Mouse (Mus musculus) limb, embryonic 13.5 days (tissue): Measurements from ENCODE around the gene Sos2. TPM values are rescaled to one million over a fixed set of nuclear protein-coding genes. Genes with fewer than 3 reads are reported as not detected.

Experiments
- ATAC-seq: fragments of 200-750 bp; cut with Nextera tagmentation; 2 replicates; pipeline ENCODE4 v1.8.0; 2017; ENCODE audit warnings: low read depth, moderate number of reproducible peaks, moderate TSS enrichment; ENCODE audit not compliant: low FRiP score
- H3K27ac ChIP-seq: fragments of 300-500 bp; sonication (generic); 2 replicates; pipeline ENCODE4 v1.5.1; 2015; ENCODE audit warnings: inconsistent platforms, mild to moderate bottlenecking, moderate library complexity
- H3K27me3 ChIP-seq: fragments of 300-500 bp; sonication (generic); 2 replicates; pipeline ENCODE4 v1.6.1; 2015; ENCODE audit warnings: mild to moderate bottlenecking, inconsistent platforms
- H3K36me3 ChIP-seq: fragments of 300-500 bp; sonication (generic); 2 replicates; pipeline ENCODE4 v1.6.1; 2015; ENCODE audit warnings: inconsistent platforms, mild to moderate bottlenecking, moderate library complexity
- H3K4me1 ChIP-seq: fragments of 300-500 bp; sonication (generic); 2 replicates; pipeline ENCODE4 v1.6.1; 2015; ENCODE audit warnings: inconsistent platforms
- H3K4me2 ChIP-seq: fragments of 300-500 bp; sonication (generic); replicated peaks from 2 replicates; pipeline ENCODE4 v1.6.1; 2015; ENCODE audit warnings: inconsistent platforms, mild to moderate bottlenecking, moderate library complexity
- H3K4me3 ChIP-seq: fragments of 300-500 bp; sonication (generic); 2 replicates; pipeline ENCODE4 v1.5.1; 2015; ENCODE audit warnings: moderate library complexity, mild to moderate bottlenecking, inconsistent platforms
- H3K9ac ChIP-seq: fragments of 300-500 bp; sonication (generic); 2 replicates; pipeline ENCODE4 v1.6.1; 2015; ENCODE audit warnings: mild to moderate bottlenecking, inconsistent platforms
- H3K9me3 ChIP-seq: fragments of 300-500 bp; sonication (generic); 2 replicates; pipeline ENCODE4 v1.6.1; 2016; ENCODE audit warnings: inconsistent platforms
- WGBS: fragments of 180-500 bp; shearing (Covaris S2); methylation state at CpG from one replicate; pipeline ENCODE4 v1.1.7; 2015; 5-methylcytosine and 5-hydroxymethylcytosine counted together
- microRNA-seq: library from miRNA; unstranded; fragments of <30 nt; microRNA quantifications from one replicate; pipeline ENCODE4, GENCODE M21; 2016
- polyA plus RNA-seq: library from polyadenylated mRNA; unstranded; fragments of >200 nt; fragmentation: Nextera tagmentation; extraction: Ambion mirVana; gene quantifications from 2 replicates; pipeline ENCODE4 v1.2.1, GENCODE M21; 2015

Sos2 gene
- polyA plus RNA-seq, 1 experiment from 2014 or later: 11.3 TPM

GRCm38 (mm10) chr12:69544994-69545393 lies 136.7 kb downstream of the Sos2 start:
- H3K4me2 ChIP-seq: no peak overlapping the region
- 88% methylated on average over 6 of the region's 6 CpGs for WGBS
- no peaks in the 10 kb centered on the region for H3K36me3 ChIP-seq
- no peak overlapping the region for H3K27ac ChIP-seq
- H3K27me3 ChIP-seq: no peaks in the 10 kb centered on the region
- peaks cover 9% of the 10 kb centered on the region; the same call in 1 of the 2 replicates for H3K4me1 ChIP-seq
- no peak overlapping the region for H3K4me3 ChIP-seq
- no peak overlapping the region for H3K9ac ChIP-seq
- H3K9me3 ChIP-seq: no peaks in the 10 kb centered on the region
- ATAC-seq: no peak

GRCm38 (mm10) chr12:69544562-69544961 lies 137.1 kb downstream of the Sos2 start:
- Histone ChIP-seq H3K9ac (no peak overlapping the region), H3K27ac (no peak overlapping the region), H3K4me2 (no peak overlapping the region), H3K9me3 (no peaks in the 10 kb centered on the region), H3K36me3 (no peaks in the 10 kb centered on the region), H3K4me3 (no peak overlapping the region), H3K27me3 (no peaks in the 10 kb centered on the region), H3K4me1 (peaks cover 9% of the 10 kb centered on the region; the same call in 1 of the 2 replicates)
- 48% methylated on average over 2 of the region's 2 CpGs for WGBS
- no peak for ATAC-seq

- no peak for ATAC-seq
- H3K36me3 ChIP-seq: no peaks in the 10 kb centered on the region
- peaks cover 28% of the 10 kb centered on the region for H3K4me1 ChIP-seq
- no peak overlapping the region for H3K27ac ChIP-seq
- no peaks in the 10 kb centered on the region for H3K9me3 ChIP-seq
- no peaks in the 10 kb centered on the region for H3K27me3 ChIP-seq
- 93% methylated on average over 8 of the region's 8 CpGs for whole genome bisulfite sequencing
- no peak overlapping the region for H3K9ac ChIP-seq
- no peak overlapping the region for H3K4me2 ChIP-seq
- H3K4me3 ChIP-seq: no peak overlapping the region
Measured at GRCm38 (mm10) chr12:69542376-69542775, 139.3 kb downstream of the Sos2 start.

GRCm38 (mm10) chr12:69541663-69542062 lies 140.0 kb downstream of the Sos2 start:
- Histone ChIP-seq H3K36me3 (no peaks in the 10 kb centered on the region), H3K9me3 (no peaks in the 10 kb centered on the region), H3K27ac (no peak overlapping the region), H3K4me3 (no peak overlapping the region), H3K4me1 (peaks cover 35% of the 10 kb centered on the region), H3K4me2 (no peak overlapping the region), H3K27me3 (no peaks in the 10 kb centered on the region), H3K9ac (no peak overlapping the region)
- whole genome bisulfite sequencing: 77% methylated on average over 8 of the region's 8 CpGs
- ATAC-seq: no peak

GRCm38 (mm10) chr12:69539353-69539752 lies 142.3 kb downstream of the Sos2 start:
- no peaks in the 10 kb centered on the region for H3K27me3 ChIP-seq
- no peak for ATAC-seq
- WGBS: 81% methylated on average over 7 of the region's 7 CpGs
- peak overlapping the region; percentile 89; the same call in 1 of the 2 replicates for H3K27ac ChIP-seq
- no peak overlapping the region for H3K9ac ChIP-seq
- H3K4me1 ChIP-seq: peaks cover 34% of the 10 kb centered on the region
- no peaks in the 10 kb centered on the region for H3K36me3 ChIP-seq
- H3K4me2 ChIP-seq: no peak overlapping the region
- no peak overlapping the region for H3K4me3 ChIP-seq
- no peaks in the 10 kb centered on the region for H3K9me3 ChIP-seq

GRCm38 (mm10) chr12:69538362-69538950 lies 143.2 kb downstream of the Sos2 start:
- 46% methylated on average over 4 of the region's 4 CpGs for WGBS
- Histone ChIP-seq H3K4me3 (no peak overlapping the region), H3K27ac (peak overlapping the region; percentile 89), H3K4me2 (peak overlapping the region; percentile 50), H3K4me1 (peaks cover 34% of the 10 kb centered on the region), H3K36me3 (no peaks in the 10 kb centered on the region), H3K27me3 (no peaks in the 10 kb centered on the region), H3K9ac (0 out of 2 replicates have a peak overlapping the region, but pooled peaks have one; percentile 15), H3K9me3 (no peaks in the 10 kb centered on the region)
- no peak for ATAC-seq

- peaks cover 34% of the 10 kb centered on the region for H3K4me1 ChIP-seq
- WGBS: 22% methylated on average over 19 of the region's 19 CpGs
- H3K36me3 ChIP-seq: no peaks in the 10 kb centered on the region
- H3K27me3 ChIP-seq: no peaks in the 10 kb centered on the region
- H3K9me3 ChIP-seq: no peaks in the 10 kb centered on the region
- peak; percentile 52 for ATAC-seq
- peak overlapping the region; percentile 50 for H3K4me2 ChIP-seq
- peak overlapping the region; percentile 89 for H3K27ac ChIP-seq
- peak overlapping the region; percentile 7; the same call in 1 of the 2 replicates for H3K4me3 ChIP-seq
- 0 out of 2 replicates have a peak overlapping the region, but pooled peaks have one; percentile 15 for H3K9ac ChIP-seq
Measured at GRCm38 (mm10) chr12:69537675-69538361, 143.8 kb downstream of the Sos2 start.

- H3K9me3 ChIP-seq: no peaks in the 10 kb centered on the region
- 0 out of 2 replicates have a peak, but pooled peaks have one; percentile 45 for ATAC-seq
- peak overlapping the region; percentile 50 for H3K4me2 ChIP-seq
- H3K27me3 ChIP-seq: no peaks in the 10 kb centered on the region
- peaks cover 34% of the 10 kb centered on the region for H3K4me1 ChIP-seq
- H3K4me3 ChIP-seq: peak overlapping the region; percentile 7; the same call in 1 of the 2 replicates
- H3K9ac ChIP-seq: 0 out of 2 replicates have a peak overlapping the region, but pooled peaks have one; percentile 15
- no peaks in the 10 kb centered on the region for H3K36me3 ChIP-seq
- H3K27ac ChIP-seq: peak overlapping the region; percentile 89
- WGBS: 24% methylated on average over 10 of the region's 10 CpGs
Measured at GRCm38 (mm10) chr12:69537243-69537674, 144.4 kb downstream of the Sos2 start.

- H3K9ac ChIP-seq: 0 out of 2 replicates have a peak overlapping the region, but pooled peaks have one; percentile 15
- H3K4me2 ChIP-seq: peak overlapping the region; percentile 50
- peaks cover 32% of the 10 kb centered on the region for H3K4me1 ChIP-seq
Measured at GRCm38 (mm10) chr12:69536616-69537242, 144.9 kb downstream of the Sos2 start.

More at GRCm38 (mm10) chr12:69536616-69537242, 144.9 kb downstream of the Sos2 start:
- Histone ChIP-seq H3K27ac (peak overlapping the region; percentile 89), H3K27me3 (no peaks in the 10 kb centered on the region), H3K36me3 (no peaks in the 10 kb centered on the region), H3K9me3 (no peaks in the 10 kb centered on the region), H3K4me3 (no peak overlapping the region)
- no peak for ATAC-seq
- 72% methylated on average over 10 of the region's 10 CpGs for WGBS

Small RNA genes within 50 kb of the gene (microRNA-seq; reads per million reads assigned to microRNA genes)
- not detected for gene Gm23018

Other genes starting within 250 kb of the Sos2 start
- gene Vcpkmt, start 98.8 kb downstream of the Sos2 start, polyA plus RNA-seq: 32.1 and 34.0 TPM in 2 replicates
- 17.8 and 20.1 TPM in 2 replicates for gene L2hgdh, start 43.0 kb upstream of the Sos2 start, polyA plus RNA-seq
- gene Atp5s, start 43.1 kb upstream of the Sos2 start, polyA plus RNA-seq: 30.5 and 37.3 TPM in 2 replicates
- 1.2 and 1.3 TPM in 2 replicates for gene Cdkl1, start 109.4 kb upstream of the Sos2 start, polyA plus RNA-seq
- 6.1 and 7.1 TPM in 2 replicates for gene Atl1, start 210.8 kb upstream of the Sos2 start, polyA plus RNA-seq
- gene Map4k5, start 211.3 kb upstream of the Sos2 start, polyA plus RNA-seq: 40.5 and 41.3 TPM in 2 replicates